8 mouse cellular contexts compared by ENCODE assay signal in the genomic region with DNA sequence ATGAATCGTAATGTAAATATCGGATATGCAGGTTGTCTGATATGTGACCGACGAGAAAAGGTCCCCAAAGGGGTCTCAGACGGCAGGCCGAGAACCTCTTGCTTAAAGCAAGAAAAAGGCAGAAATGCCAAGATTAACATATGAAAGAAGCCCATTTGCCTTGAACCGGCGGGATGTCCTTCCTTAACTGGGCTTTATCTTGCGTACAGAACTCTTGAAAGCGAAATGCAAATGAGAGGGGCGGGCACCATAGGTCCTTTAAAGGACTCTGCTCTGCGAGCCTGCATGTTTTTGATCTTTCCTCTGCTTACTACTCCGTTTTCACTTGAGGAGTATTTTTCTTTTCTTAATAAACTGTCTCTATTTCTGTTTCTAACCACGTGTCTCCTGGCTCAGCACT. TPM values are rescaled to one million over a fixed set of nuclear protein-coding genes. Genes with fewer than 3 reads are reported as not detected.
DNase-seq lines count a peak whose midpoint lies in the region; ATAC-seq and TF ChIP-seq lines count a peak whose summit lies in the region.

No protein-coding gene starts in this region.

- TF ChIP-seq CTCF in gastrocnemius, adult 2 months (IDR thresholded peaks at IDR 0.05), result no peak

- DNase-seq in gastrocnemius, adult 2 months, result no peak
- no peak for DNase-seq in gastrocnemius, postnatal 10 days
- peak; percentile 98 for DNase-seq in R1 (ENCODE audit: low read depth, low spot score)
- DNase-seq in hindbrain, embryonic 11.5 days (ENCODE audit: low spot score), result peak; percentile 56
- DNase-seq in frontal cortex, postnatal 36 days (ENCODE audit: low spot score in 2 of 2), result no peak
- no peak for DNase-seq in frontal cortex, postnatal 14 days (ENCODE audit: low spot score in 2 of 2)
- DNase-seq in layer of hippocampus, adult 18-20 months (ENCODE audit: low spot score in 2 of 2), result no peak

- H3K4me2 ChIP-seq in hindbrain, embryonic 11.5 days (replicated peaks; ENCODE audit: low read depth, low read length), result peak overlapping the region; percentile 39

- intact Hi-C loops in gastrocnemius, adult 2 months (cut with DNase I), result no loop called here

- H3K27ac ChIP-seq in gastrocnemius, adult 2 months, result no peak overlapping the region
- H3K27ac ChIP-seq in hindbrain, embryonic 11.5 days (ENCODE audit: low read depth, low read length), result no peak overlapping the region

- ATAC-seq in hindbrain, embryonic 11.5 days (ENCODE audit: low FRiP score), result peak; percentile 36; the same call in 1 of the 2 replicates
- peak; percentile 47 for ATAC-seq in megakaryocyte progenitor cell, adult 5-6 weeks (replicated peaks; ENCODE audit: poor library complexity)

- H3K9me3 ChIP-seq in hindbrain, embryonic 11.5 days (ENCODE audit: control insufficient read depth, low read length), result no peaks in the 10 kb centered on the region

- H3K36me3 ChIP-seq in hindbrain, embryonic 11.5 days (ENCODE audit: control insufficient read depth, insufficient read depth, low read length), result no peaks in the 10 kb centered on the region

- H3K9ac ChIP-seq in hindbrain, embryonic 11.5 days (ENCODE audit: low read depth, low read length), result 0 out of 2 replicates have a peak overlapping the region, but pooled peaks have one; percentile 7

- no peaks in the 10 kb centered on the region for H3K27me3 ChIP-seq in hindbrain, embryonic 11.5 days (ENCODE audit: control insufficient read depth, insufficient read depth, low read length)

- H3K4me1 ChIP-seq in hindbrain, embryonic 11.5 days (replicated peaks; ENCODE audit: control insufficient read depth, insufficient read depth, low read length), result no peaks in the 10 kb centered on the region

- WGBS in hindbrain, embryonic 11.5 days, result 3% methylated on average over 14 of the region's 14 CpGs

- H3K4me3 ChIP-seq in gastrocnemius, adult 2 months, result peak overlapping the region; percentile 31
- no peak overlapping the region; the same call in 1 of the 2 replicates for H3K4me3 ChIP-seq in hindbrain, embryonic 11.5 days (ENCODE audit: low read depth, low read length)

RNA-seq across cellular contexts. Expression of a gene that starts 3.3 kb away (rescaled TPM):
- not detected for total RNA-seq in gastrocnemius, adult 2 months (2021)
- under 1 TPM in 1 of 2 experiments, not detected in 1; 0.11 TPM for total RNA-seq in gastrocnemius, postnatal 10 days (2021)
- 0.15 and 0.18 TPM in 2 replicates for polyA plus RNA-seq in hindbrain, embryonic 11.5 days (2014; fragmentation: Nextera tagmentation; extraction: Ambion mirVana)
- not detected in 2 replicates for total RNA-seq in megakaryocyte progenitor cell, adult 5-6 weeks (2015)
- total RNA-seq in megakaryocyte progenitor cell, adult 5-6 weeks (2017), result 0.17 TPM in 1 of 2 replicates, not detected in the other
- 1 to 10 TPM in 1 of 2 experiments, under 1 TPM in 1; 0.91 to 1.4 TPM for total RNA-seq in layer of hippocampus, adult 18-20 months (2021)

RNA-seq across cellular contexts. Expression of a gene that starts 26.3 kb away (rescaled TPM):
- total RNA-seq in gastrocnemius, adult 2 months (2021), result not detected
- not detected for total RNA-seq in gastrocnemius, postnatal 10 days (2021)
- not detected in 2 replicates for polyA plus RNA-seq in hindbrain, embryonic 11.5 days (2014; fragmentation: Nextera tagmentation; extraction: Ambion mirVana)
- total RNA-seq in megakaryocyte progenitor cell, adult 5-6 weeks (2015), result not detected in 2 replicates
- total RNA-seq in megakaryocyte progenitor cell, adult 5-6 weeks (2017), result not detected in 2 replicates
- not detected for total RNA-seq in layer of hippocampus, adult 18-20 months (2021)

RNA-seq across cellular contexts. Expression of a gene that starts 38.9 kb away (rescaled TPM):
- 100 to 1,000 TPM; 131 to 139 TPM for total RNA-seq in gastrocnemius, adult 2 months (2021)
- 100 to 1,000 TPM; 473 to 507 TPM for total RNA-seq in gastrocnemius, postnatal 10 days (2021)
- 4.7 TPM in 2 replicates for polyA plus RNA-seq in hindbrain, embryonic 11.5 days (2014; fragmentation: Nextera tagmentation; extraction: Ambion mirVana)
- total RNA-seq in megakaryocyte progenitor cell, adult 5-6 weeks (2015), result 57.4 and 61.0 TPM in 2 replicates
- total RNA-seq in megakaryocyte progenitor cell, adult 5-6 weeks (2017), result 855 and 1,026 TPM in 2 replicates
- total RNA-seq in layer of hippocampus, adult 18-20 months (2021), result 100 to 1,000 TPM; 331 to 357 TPM

RNA-seq across cellular contexts. Expression of a gene that starts 41.7 kb away (rescaled TPM):
- 1 to 10 TPM in 1 of 2 experiments, not detected in 1; 2.0 TPM for total RNA-seq in gastrocnemius, adult 2 months (2021)
- 100 to 1,000 TPM; 189 to 190 TPM for total RNA-seq in gastrocnemius, postnatal 10 days (2021)
- 3.6 and 8.4 TPM in 2 replicates for polyA plus RNA-seq in hindbrain, embryonic 11.5 days (2014; fragmentation: Nextera tagmentation; extraction: Ambion mirVana)
- total RNA-seq in megakaryocyte progenitor cell, adult 5-6 weeks (2015), result 36.0 and 48.7 TPM in 2 replicates
- 1,885 and 2,197 TPM in 2 replicates for total RNA-seq in megakaryocyte progenitor cell, adult 5-6 weeks (2017)
- 1 to 10 TPM in 1 of 2 experiments, not detected in 1; 3.0 TPM for total RNA-seq in layer of hippocampus, adult 18-20 months (2021)

RNA-seq across cellular contexts. Expression of a gene that starts 43.2 kb away (rescaled TPM):
- not detected for total RNA-seq in gastrocnemius, adult 2 months (2021)
- total RNA-seq in gastrocnemius, postnatal 10 days (2021), result 10 to 100 TPM; 58.4 to 59.9 TPM
- polyA plus RNA-seq in hindbrain, embryonic 11.5 days (2014; fragmentation: Nextera tagmentation; extraction: Ambion mirVana), result 3.7 and 4.8 TPM in 2 replicates
- 212 and 246 TPM in 2 replicates for total RNA-seq in megakaryocyte progenitor cell, adult 5-6 weeks (2015)
- total RNA-seq in megakaryocyte progenitor cell, adult 5-6 weeks (2017), result 210 and 363 TPM in 2 replicates
- total RNA-seq in layer of hippocampus, adult 18-20 months (2021), result 1 to 10 TPM; 2.1 to 4.9 TPM

Comparison
In these comparisons a context has a peak if more than half of its experiments do, and no peak if none do; other contexts are left out.
1. DNase-seq: peak in R1 (single experiment) and hindbrain, embryonic 11.5 days (single experiment); none in gastrocnemius, adult 2 months (single experiment), gastrocnemius, postnatal 10 days (single experiment), frontal cortex, postnatal 36 days (0 of 2), frontal cortex, postnatal 14 days (0 of 2) and layer of hippocampus, adult 18-20 months (0 of 2).